Mouse (Mus musculus) mouse embryonic stem cell (cell line): ENCODE results near the gene Rxfp3.
"Not testable (repeated sequence)": the region's sequence is repeated elsewhere in the genome, so short reads cannot be mapped to it uniquely, and the experiment has no call there.

ENCODE experiments used
- in situ Hi-C, 2 experiments: fragments of 300-500 bp; cut with MboI; formaldehyde crosslinking; loops; 1 replicate in 1 of 2; 3 replicates in 1 of 2; pipeline ENCODE4 v1.14.3; 2019 to 2020; ENCODE audit warnings: low sequenced_read_pairs in 2 of 2, low pct_unique_long_range_greater_than_20kb in 1 of 2, mixed read lengths in 1 of 2; ENCODE audit not compliant: unreplicated experiment in 1 of 2

The Rxfp3 gene

DNA sequence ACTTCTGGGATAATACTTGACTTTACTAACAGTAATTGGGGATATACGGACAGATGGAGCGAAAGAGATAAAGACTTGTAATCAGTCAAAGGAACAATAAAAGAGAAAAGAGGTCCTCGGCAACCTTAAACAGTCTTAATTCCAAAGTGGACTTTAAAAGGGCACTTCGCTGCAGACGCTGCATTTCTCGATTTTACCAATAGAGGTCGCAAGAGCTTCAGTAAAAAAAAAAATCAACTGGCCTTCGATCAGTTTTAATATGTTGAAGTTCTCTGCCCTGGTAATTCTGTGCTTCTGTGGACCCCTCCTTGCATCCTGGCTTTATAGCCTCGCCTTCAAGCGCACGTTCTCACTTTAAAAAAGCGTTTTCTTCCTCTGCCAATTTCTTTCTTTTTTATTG is 685 bp upstream of the Rxfp3 start:
- in situ Hi-C loops, result loop anchor here in 1 of 2 experiments (10.0 kb wide), 1 partner anchor 286 kb away; no protein-coding TSS in a partner anchor

- in situ Hi-C loops, result loop anchor here in 1 of 2 experiments (10.0 kb wide), 1 partner anchor 287 kb away; no protein-coding TSS in a partner anchor
These were observed 455 bp downstream of the Rxfp3 start for GRCm38 (mm10) chr15:11037376-11037695.

- in situ Hi-C loops, result loop anchor here in 1 of 2 experiments (10.0 kb wide), 1 partner anchor 288 kb away; no protein-coding TSS in a partner anchor
These were observed 1.0 kb downstream of the Rxfp3 start for GRCm38 (mm10) chr15:11036535-11037375.

GRCm38 (mm10) chr15:11035947-11036474 is 1.8 kb downstream of the Rxfp3 start:
- in situ Hi-C loops, result loop anchor here in 1 of 2 experiments (10.0 kb wide), 1 partner anchor 289 kb away; no protein-coding TSS in a partner anchor

- in situ Hi-C loops, result loop anchor here in 1 of 2 experiments (10.0 kb wide), 1 partner anchor 295 kb away; no protein-coding TSS in a partner anchor
These were observed 7.6 kb downstream of the Rxfp3 start for GRCm38 (mm10) chr15:11030188-11030587.

- in situ Hi-C loops, result no loop called here
These were observed 10.8 kb downstream of the Rxfp3 start for GRCm38 (mm10) chr15:11026801-11027561.

DNA sequence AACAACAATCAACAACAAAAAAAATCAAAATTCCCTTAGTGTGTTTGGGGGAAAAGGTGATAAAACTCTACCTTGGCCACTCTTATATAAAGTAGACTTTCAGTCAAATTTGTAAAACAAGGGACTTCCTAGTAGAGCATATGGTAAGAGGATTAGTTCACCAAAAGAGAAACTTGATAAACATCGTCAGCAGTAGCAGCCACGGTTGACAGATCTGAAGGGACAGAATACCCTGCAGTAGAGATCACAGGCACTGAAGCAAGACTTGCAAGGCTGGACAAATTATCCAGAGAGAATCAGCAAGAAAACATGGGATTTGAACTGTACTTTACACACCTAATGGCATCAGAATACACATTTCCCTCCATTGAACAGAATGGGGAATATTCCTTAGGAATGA is 22.9 kb downstream of the Rxfp3 start:
- in situ Hi-C loops, result loop anchor here in 1 of 2 experiments (10.0 kb wide), 1 partner anchor 90 kb away; no protein-coding TSS in a partner anchor

DNA sequence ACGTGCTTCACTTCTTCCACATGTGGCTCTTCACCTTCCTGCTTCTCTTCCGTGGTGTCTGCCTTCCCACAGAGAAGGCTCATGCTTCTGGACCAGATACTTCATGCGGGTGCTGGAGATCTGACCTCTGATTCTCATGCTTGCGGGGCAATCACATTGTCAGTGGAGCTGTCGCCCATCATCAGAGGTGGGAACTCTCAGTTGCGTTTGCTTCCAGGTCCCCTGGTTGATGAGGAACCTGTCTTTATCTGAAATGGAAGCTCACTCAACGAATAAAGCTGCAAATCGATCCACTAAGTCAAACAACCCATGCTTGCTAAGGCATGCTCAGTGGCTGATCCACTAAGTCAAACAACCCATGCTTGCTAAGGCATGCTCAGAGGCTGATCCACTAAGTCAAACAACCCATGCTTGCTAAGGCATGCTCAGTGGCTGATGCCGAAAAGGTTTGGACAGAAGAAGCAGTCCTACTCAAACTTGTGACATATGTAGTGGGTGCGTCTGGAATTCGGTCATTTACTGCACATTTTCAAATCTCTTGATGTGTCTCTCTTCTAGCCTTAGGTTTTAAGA is 26.7 kb downstream of the Rxfp3 start:
- in situ Hi-C loops, result loop anchor here in 1 of 2 experiments (10.0 kb wide), 1 partner anchor 86 kb away; no protein-coding TSS in a partner anchor

DNA sequence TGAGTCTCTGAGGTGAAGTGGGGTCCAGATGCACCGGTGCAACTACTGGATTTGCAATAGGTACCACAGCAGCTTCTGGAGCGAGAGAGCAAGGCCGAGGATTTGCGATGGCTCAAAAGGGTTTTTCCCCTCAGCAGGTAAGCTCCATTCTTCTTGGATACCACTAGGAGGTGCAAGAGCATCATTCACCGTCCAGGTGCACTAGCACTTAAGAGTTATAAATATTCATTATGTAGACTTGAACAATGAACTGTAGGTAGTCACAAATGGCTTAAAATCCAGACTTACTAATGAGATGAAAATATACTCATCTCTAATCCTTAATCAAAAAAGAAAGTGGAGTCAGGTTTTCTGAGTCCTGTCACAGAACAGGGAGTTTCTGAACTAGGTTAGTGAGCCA is 29.0 kb downstream of the Rxfp3 start:
- in situ Hi-C loops, result loop anchor here in 1 of 2 experiments (10.0 kb wide), 1 partner anchor 366 kb away; no protein-coding TSS in a partner anchor

GRCm38 (mm10) chr15:11004646-11005045 is 33.1 kb downstream of the Rxfp3 start:
- in situ Hi-C loops, result loop anchor here in 1 of 2 experiments (10.0 kb wide), 1 partner anchor 370 kb away; no protein-coding TSS in a partner anchor

- in situ Hi-C loops, result loop anchor here in 1 of 2 experiments (10.0 kb wide), 1 partner anchor 371 kb away; no protein-coding TSS in a partner anchor
These were observed 34.0 kb downstream of the Rxfp3 start for GRCm38 (mm10) chr15:11003791-11004190.

- in situ Hi-C loops, result loop anchor here in 1 of 2 experiments (10.0 kb wide), 1 partner anchor 374 kb away; no protein-coding TSS in a partner anchor
These were observed 37.4 kb downstream of the Rxfp3 start, which contains the start of gene Slc45a2 for GRCm38 (mm10) chr15:11000421-11000820. Gene Slc45a2 (plus strand): TSS chr15:11000721.

GRCm38 (mm10) chr15:10999832-11000231 is 38.0 kb downstream of the Rxfp3 start:
- in situ Hi-C loops, result loop anchor here in 1 of 2 experiments (10.0 kb wide), 1 partner anchor 375 kb away; no protein-coding TSS in a partner anchor

DNA sequence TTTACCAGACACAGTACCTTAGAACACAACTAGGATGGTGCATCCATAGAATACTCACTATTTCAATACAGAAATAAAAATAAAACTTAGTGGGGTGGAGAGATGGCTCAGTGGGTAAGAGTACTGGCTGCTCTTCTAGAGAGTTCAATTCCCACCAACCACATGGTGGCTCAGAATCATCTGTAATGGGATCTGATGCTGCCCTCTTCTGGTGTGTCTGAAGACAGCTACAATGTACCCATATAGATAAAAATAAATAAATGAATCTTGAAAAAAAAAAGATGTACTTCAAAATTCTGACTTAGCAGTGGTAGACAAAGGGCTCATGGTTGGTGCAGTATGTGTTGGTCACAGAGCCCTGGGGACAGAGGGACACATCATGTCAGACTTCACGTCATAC is 46.2 kb downstream of the Rxfp3 start:
- in situ Hi-C loops, result no loop called here

DNA sequence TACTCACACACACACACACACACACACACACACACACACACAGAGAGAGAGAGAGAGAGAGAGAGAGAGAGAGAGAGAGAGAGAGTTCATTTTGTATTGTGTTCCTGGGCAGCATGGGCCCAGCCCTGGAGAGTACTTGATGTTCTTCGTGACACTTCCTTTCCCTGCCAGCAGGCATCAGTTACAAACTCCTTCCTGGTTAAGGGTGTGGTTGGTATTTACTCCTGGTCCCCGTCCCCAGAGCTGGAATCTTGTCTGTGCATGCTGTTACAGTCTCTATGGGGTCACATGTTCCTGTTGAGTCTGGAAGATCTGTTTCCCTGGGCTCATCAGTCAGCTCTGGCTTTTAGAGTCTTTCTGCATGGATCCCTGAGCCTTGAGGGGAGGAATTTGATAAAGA is 47.4 kb downstream of the Rxfp3 start:
- in situ Hi-C loops, result no loop called here

GRCm38 (mm10) chr15:10986477-10986876 is 51.3 kb downstream of the Rxfp3 start:
- in situ Hi-C loops, result not testable (repeated sequence)

DNA sequence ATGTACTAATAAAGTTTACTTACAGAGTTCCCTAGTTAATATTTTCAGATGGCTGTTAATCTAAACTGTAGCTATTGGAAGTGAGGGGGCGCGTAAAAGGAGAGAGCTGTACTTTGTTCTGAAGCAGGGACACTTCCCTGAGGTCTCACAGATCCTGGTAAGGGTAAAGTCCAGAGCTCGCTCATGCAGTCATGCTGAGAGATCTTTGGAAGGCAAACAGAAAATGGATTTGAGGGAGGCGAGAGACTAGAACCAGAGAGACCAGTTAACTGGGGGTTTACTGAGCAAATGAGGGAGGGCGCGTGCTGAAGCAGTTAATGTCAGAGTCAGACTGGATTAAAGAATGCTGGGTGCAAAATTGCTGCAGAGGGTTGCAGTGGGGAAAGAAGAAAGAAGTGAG is 52.0 kb downstream of the Rxfp3 start:
- in situ Hi-C loops, result no loop called here
